ENCODE assay signal across 1 mouse cellular context in the genomic region with DNA sequence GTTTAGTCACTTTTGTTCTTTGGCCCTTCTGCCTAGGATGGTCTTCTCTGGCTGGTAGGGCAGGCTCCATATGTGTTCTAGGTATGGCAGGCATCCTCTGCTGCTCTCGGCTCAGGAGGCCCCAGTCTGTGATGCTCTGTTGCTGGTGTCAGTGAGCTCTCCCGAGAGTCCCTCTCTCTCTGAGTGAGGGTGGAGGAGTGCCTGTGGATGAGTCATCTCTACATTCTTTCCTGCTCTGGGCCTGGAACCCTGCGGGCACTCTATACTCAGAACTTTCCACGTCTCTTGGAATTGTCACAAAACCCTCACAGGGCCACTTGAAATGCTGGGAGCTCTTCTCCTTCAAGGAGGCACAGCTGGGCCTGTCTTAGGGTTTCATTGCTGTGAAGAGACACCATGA.
TF ChIP-seq lines count a peak whose summit lies in the region.

No protein-coding gene starts in this region.

TF ChIP-seq in myocyte, 11 proteins besides CTCF, POLR2A, EP300 and RAD21 (continued from another document):
- no peak for TF ChIP-seq E2F4 (IDR thresholded peaks at IDR 0.05; ENCODE audit: insufficient read depth)
- TF ChIP-seq MAX (IDR thresholded peaks at IDR 0.05; ENCODE audit: low read depth): no peak
- TF ChIP-seq POLR2AphosphoS2 (IDR thresholded peaks at IDR 0.05; ENCODE audit: insufficient read length, low read depth): no peak
- no peak for TF ChIP-seq USF1 (IDR thresholded peaks at IDR 0.05; ENCODE audit: low read depth)
- TF ChIP-seq TCF3 (IDR thresholded peaks at IDR 0.05; ENCODE audit: insufficient read length, low read depth): no peak
- no peak for TF ChIP-seq MYOD1 (IDR thresholded peaks at IDR 0.05; ENCODE audit: control insufficient read depth in 1 of 3, insufficient read length in 2 of 3, low read depth in 2 of 3)
- TF ChIP-seq CEBPB (IDR thresholded peaks at IDR 0.05; ENCODE audit: insufficient read depth, poor library complexity, severe bottlenecking): no peak
- TF ChIP-seq MYOG (IDR thresholded peaks at IDR 0.05; ENCODE audit: control insufficient read depth in 1 of 3, insufficient read depth in 1 of 3, insufficient read length in 2 of 3, low read depth in 2 of 3): no peak
- no peak for TF ChIP-seq TCF12 (IDR thresholded peaks at IDR 0.05; ENCODE audit: insufficient read depth, poor library complexity, severe bottlenecking)
